Mouse (Mus musculus) erythroblast, embryonic 14.5 days (primary cell): ENCODE data around the gene Apln.

Experiments
- GATA1 ChIP-seq: IDR thresholded peaks from 2 replicates; pipeline ENCODE4 v1.6.1; 2012; ENCODE audit warnings: low read length, inconsistent platforms, mixed read lengths
- TAL1 ChIP-seq: IDR thresholded peaks from 3 replicates; pipeline ENCODE4 v1.6.1; 2012; ENCODE audit warnings: low read length, inconsistent platforms, mixed read lengths

DNA sequence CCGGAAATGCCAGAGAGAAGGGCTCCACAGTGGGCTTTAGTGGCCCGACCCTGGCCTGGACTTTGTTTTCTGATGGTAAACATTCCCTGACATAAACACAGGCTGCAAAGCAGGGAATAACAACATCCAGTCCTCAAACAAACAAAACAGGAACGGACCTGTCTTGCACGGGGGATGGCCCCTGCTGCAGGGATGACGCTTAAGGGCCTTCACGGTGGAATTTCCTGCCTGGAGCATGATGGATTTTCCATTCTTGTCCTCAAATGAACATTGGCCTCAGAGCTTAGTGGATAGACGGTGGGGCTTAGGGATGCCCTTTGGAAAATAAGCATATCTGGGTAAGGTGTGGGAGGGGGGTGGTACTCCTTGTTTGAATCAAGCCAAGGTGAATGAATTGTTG is 33.5 kb downstream of the Apln start:
- no peak for TF ChIP-seq TAL1
- no peak for TF ChIP-seq GATA1
